Mouse (Mus musculus): ENCODE measurements around the gene Tprg.

The Tprg gene

GRCm38 (mm10) chr16:25286517-25286916 is at the start of gene Tprg:
Gene Tprg, plus strand, starts transcription at chr16:25286817.
- DNase-seq (ENCODE audit: low spot score): no peak

GRCm38 (mm10) chr16:25238274-25239050 is 48.2 kb upstream of the Tprg start:
- DNase-seq (ENCODE audit: low spot score): no peak

DNA sequence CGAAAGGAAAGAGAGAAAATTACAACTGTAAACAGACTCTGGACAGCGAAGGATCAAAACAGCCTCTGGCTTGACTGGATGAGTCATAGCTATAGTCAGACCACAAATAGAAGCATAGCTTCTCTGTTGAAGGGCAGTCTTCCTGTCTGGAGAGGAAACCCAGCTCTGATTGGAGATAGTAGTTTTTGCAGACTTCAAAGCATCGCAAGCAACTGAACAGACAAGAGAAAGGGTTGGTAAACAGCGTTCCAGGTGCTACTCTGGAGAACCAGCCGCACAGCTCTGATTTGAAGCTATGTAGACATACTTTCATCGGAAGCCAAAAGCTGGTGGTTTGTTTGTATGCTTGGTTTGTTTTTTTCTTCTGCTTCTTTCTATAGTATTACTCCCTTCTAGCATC is 37.7 kb upstream of the Tprg start:
- DNase-seq (ENCODE audit: low spot score): no peak

DNA sequence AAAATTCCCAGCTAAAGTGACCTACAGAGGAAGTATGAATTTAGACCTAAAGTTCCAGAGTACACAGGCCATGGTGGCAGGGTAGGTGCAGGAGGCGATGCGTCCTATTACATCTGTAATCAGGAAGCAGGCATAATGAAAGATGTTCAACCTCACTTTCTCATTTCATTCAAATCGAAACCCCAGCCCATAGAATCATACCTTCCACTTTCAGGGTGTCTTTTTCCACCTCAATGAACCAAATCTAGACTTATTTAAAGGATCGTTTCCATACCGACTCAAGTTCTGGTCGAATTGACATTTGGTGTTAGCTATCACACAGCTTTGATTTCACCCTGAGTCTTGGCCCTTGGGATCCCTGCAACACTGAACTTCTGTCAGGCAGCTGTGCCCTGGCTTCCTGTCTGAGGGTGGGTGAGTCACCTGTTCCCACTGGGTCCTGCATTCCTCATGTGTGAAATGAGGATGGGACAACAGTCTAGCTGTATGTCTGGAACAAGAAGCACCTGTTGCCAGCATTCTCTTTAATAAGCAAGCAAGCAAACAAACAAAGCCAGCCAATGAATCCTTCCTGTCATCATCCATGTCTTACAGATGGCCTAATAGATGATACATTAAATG is 36.4 kb upstream of the Tprg start:
- DNase-seq (ENCODE audit: low spot score): no peak

- no peak for DNase-seq (ENCODE audit: low spot score)
These were observed 35.5 kb upstream of the Tprg start for GRCm38 (mm10) chr16:25251080-25251479.

DNA sequence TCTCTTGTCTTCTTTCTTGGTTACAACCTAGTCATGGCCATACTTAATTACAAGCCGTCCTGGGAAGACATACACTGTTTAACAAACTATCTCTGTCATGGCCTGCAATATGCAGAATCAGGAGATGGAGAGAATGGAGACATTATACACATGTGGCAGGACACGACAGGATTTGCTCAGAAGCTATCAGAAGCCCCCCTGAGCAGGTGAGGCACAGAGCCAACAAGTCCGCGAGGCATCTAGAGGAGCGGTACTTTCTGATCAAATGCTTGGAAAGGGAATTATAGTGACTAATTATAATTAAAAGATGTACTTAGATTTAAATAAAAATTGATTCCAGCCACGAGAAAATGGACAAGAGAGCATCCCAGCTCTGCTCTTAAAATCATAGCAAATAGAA is 32.0 kb upstream of the Tprg start:
- no peak for DNase-seq (ENCODE audit: low spot score)

- no peak for DNase-seq (ENCODE audit: low spot score)
These were observed 31.4 kb upstream of the Tprg start for GRCm38 (mm10) chr16:25255186-25255585.

DNA sequence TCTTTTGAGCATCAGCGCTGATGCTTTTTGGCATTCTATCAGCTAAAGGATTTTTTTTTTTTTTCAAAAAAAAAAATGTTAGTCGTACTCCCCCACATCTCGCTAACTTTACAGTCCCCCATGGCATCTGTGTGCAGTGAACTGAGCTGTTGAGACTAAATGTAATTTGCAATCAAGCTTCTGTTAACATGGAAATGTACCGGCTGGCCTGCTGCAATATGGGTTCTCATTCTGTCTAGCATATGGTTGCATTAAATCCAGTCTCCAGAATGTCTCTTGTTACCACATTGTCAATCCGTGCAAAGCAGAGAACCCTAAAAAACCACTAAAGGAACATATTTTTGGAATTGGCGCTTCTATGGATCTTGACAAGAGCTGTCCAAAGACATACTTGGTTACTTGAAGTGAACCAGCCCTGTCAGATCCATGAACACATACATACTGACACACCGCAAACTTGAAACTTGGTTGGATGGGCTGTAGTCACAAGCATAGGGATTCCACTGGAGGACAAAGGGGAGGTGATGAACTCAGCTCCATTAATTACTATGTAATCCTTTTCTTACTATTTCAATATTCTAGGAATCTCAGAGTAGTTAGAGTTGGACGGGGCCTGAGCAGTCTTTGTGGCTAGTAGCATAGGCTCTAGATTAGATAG is 30.9 kb upstream of the Tprg start:
- DNase-seq (ENCODE audit: low spot score): no peak

- no peak for DNase-seq (ENCODE audit: low spot score)
These were observed 24.3 kb upstream of the Tprg start for GRCm38 (mm10) chr16:25262306-25262705.

DNA sequence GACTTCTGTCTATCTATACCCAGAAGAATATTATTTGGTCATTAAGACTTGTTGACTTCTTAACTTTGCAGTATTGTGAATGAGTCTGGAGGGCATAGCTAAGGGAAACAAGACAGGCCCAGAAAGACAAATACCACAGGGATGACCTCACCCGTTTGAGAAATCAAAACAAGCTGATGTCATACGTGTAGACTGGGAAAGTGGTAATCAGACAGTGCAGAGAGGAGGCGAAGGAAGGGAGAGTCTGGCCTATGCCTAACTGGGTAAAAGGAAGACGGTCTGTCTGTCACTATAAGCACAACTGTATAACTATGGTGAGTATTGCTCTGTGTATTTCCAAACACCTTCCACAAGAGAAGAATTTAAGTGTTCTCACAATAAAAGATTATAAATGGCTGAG is 23.7 kb upstream of the Tprg start:
- DNase-seq (ENCODE audit: low spot score): no peak

DNA sequence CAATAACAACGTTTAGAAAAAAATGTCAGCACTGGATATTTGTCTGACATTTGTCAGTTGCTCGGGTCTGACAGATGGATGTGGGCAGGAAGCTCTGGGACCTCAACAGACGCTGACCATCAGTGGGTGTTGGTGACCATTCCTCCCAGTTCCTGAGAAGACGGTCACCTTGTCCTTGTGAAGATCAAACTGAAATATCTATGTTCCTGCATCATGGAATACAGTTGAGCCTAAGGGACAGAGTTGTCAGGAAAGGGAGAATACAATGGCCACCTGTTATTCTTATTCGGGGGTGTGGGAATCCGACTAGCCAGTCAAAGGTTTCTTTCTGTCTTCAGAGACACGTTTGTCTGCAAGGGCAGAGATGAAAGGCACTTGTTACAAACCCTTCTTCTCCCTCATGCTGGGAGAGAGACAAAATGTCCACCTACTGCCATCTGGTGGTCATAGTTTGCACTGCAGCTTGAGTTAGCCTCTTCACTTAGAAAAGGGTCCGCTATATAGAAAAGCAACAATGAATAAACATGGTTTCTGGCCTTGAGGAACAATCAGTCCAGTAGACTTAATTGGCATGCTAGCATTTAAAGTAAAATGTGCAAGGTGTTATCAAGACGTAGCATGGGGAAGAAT is 23.0 kb upstream of the Tprg start:
- DNase-seq (ENCODE audit: low spot score): peak; percentile 91

DNA sequence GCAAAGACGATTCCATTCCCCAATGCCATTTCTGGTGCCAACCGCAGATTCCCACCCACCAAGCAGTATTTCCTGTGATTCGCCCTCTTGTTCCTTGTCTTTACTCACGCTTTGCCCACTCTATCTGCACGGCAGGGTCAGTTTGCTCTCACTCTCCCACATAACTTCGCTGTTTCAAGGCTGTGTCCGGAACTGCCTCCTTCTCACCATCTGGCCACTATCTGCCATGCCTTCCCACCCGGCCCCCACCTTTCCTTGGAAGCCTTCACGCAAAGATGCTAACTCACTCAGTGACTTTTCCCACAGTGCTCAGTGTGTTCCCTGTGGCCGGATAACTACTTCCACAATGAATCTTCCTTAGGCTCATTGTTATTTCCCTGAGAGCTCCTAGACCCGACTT is 21.4 kb upstream of the Tprg start:
- no peak for DNase-seq (ENCODE audit: low spot score)

DNA sequence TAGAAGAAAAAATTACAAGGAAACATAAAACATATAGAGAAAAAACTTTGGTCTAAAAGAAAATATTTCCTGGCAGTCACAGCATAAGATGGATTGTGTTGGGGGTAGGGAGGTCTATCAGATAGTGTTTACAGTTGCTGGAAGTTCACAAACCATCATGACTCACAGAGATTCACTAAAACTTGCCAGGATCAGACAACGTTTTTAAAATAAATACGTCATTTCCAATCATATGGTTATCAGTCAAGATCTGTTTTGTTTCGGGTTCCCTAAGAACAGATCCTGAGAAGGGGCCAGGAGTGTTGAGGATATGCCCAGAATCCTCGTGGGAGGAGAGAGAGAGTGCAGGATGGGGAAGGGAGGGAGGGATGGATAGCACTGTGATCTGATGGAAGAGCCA is 18.3 kb upstream of the Tprg start:
- no peak for DNase-seq (ENCODE audit: low spot score)

DNA sequence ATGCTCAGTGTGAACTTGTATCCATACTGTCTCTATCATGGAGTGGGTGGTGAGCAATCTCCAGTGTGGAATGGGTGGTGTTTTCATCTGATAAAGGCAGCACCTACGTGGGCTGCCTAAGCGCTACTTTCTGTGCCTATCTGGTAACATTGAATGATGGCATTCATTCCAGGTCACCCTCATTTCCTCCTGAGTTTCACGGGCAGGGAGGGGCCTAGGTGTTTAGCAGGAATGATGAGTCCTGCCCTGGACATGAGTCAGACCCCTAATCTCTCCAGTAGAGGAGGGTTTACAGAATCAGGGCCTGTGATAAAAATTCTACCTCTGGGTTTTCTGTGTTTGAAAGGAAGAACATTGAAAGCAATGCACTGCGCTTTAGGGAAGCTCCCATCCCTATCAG is 4.1 kb upstream of the Tprg start:
- no peak for DNase-seq (ENCODE audit: low spot score)

DNA sequence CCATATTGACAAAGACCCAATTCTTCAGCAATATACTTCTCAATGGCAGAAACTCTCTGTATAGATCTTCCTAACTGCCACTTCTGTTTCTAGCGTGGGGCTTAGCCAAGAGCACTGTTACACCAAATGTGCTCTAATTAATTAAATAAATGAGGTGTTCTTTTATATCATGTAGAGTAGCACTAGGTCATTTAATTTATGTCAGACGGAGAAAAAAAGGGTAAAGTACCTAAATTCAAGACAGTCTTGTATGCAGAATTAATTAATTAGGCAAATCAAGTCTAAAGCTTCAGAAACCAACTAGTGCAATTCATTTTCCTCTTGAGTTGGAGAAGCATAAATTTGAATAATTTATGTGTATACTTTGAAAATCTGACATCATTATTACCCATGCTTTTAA is 7.1 kb downstream of the Tprg start:
- no peak for DNase-seq (ENCODE audit: low spot score)

DNA sequence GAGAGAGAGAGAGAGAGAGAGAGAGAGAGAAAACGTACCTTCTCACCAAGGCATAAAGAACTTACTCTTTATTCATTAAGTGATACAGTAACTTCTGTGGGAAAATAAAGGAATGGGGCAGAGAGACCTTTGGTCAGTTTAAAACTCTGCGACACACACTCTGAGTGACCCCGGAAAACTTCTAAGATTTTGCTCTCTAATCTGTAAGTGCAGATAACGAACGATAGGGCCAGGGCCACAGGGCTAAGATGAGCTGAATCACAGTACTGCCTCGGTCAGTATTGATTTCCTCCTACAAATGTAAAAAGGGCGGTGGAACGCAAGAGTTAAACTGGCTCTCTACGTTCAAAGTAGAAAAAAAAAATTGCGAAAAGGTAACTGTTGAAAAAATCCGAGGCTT is 8.9 kb downstream of the Tprg start:
- no peak for DNase-seq (ENCODE audit: low spot score)

GRCm38 (mm10) chr16:25296746-25297145 is 10.1 kb downstream of the Tprg start:
- no peak for DNase-seq (ENCODE audit: low spot score)

GRCm38 (mm10) chr16:25298204-25298603 is 11.6 kb downstream of the Tprg start:
- DNase-seq (ENCODE audit: low spot score): no peak

DNA sequence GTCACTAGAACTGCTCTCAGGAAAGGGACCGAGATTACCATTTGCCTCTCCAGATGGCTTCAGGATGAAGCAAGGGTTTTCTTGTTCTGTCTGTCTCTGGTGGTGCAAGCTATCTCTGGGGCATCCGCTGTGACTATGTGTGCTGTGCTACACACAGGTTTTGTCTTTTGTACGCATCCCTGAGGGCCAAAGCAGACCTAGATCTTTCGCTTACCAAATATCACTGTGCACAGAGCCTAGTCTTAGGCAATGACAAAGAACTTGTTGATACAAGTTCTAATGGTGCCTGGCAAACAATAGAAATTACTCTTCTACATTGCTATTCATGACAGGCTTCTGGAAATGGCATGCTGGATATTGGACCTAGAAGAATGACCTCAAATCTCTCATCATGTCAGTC is 16.0 kb downstream of the Tprg start:
- no peak for DNase-seq (ENCODE audit: low spot score)

- DNase-seq (ENCODE audit: low spot score): no peak
These were observed 27.4 kb downstream of the Tprg start for GRCm38 (mm10) chr16:25314006-25314405.

- no peak for DNase-seq (ENCODE audit: low spot score)
These were observed 28.5 kb downstream of the Tprg start for GRCm38 (mm10) chr16:25315090-25315489.

DNA sequence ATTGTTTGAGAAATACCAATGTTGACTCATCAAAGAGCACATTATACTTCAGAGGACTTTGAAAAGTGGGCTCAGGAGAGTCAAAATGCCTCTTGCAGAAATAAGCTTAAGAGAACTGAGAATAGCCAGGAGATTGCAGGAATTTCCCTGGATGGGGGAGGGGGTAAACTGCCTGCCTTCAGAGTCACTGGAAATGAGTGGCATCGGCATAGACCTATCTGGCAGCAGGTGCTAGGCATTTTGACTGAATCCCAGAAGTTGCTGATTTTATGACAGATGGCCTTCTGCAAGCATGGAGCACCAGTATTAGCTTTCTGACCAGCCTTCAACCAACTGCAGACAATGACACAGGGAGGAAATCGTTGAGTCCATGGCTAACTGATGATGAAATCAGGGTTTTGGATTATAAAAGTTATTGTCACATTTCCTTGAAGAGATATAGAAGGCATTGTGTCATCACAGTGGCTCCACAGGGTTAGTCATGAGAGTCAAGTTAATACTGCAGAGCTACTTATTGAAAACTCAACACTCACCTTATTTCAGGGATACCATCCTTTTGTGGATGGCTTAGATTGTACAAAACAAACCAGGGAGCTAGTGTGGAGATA is 39.1 kb downstream of the Tprg start:
- no peak for DNase-seq (ENCODE audit: low spot score)
